Mouse (Mus musculus): ENCODE measurements around the gene Tex52.

The Tex52 gene

GRCm38 (mm10) chr6:128381254-128381653 is 6.0 kb downstream of the Tex52 start:
- DNase-seq = no peak

- DNase-seq = no peak
These were observed 8.5 kb downstream of the Tex52 start for GRCm38 (mm10) chr6:128383752-128384151.

- DNase-seq = no peak
These were observed 9.8 kb downstream of the Tex52 start for GRCm38 (mm10) chr6:128385026-128385425.

- DNase-seq = no peak
These were observed 13.9 kb downstream of the Tex52 start for GRCm38 (mm10) chr6:128389185-128389584.

GRCm38 (mm10) chr6:128390683-128391082 is 15.4 kb downstream of the Tex52 start:
- DNase-seq = no peak

GRCm38 (mm10) chr6:128397574-128398261 is 22.5 kb downstream of the Tex52 start:
- DNase-seq = peak; percentile 80 to 81

GRCm38 (mm10) chr6:128398996-128399395 is 23.7 kb downstream of the Tex52 start, which contains the start of gene Nrip2:
Nrip2 (plus strand) TSS chr6:128399296.
- DNase-seq = no peak

GRCm38 (mm10) chr6:128399421-128400185 is 24.3 kb downstream of the Tex52 start:
- DNase-seq = peak; percentile 20 to 23

GRCm38 (mm10) chr6:128404708-128405107 is 29.5 kb downstream of the Tex52 start:
- no peak for DNase-seq

- peak; percentile 22 to 25 for DNase-seq
These were observed 33.4 kb downstream of the Tex52 start for GRCm38 (mm10) chr6:128408544-128409125.

GRCm38 (mm10) chr6:128410305-128410704 is 35.0 kb downstream of the Tex52 start:
- no peak for DNase-seq

- peak; percentile 52 to 88 for DNase-seq
These were observed 35.9 kb downstream of the Tex52 start for GRCm38 (mm10) chr6:128411115-128411514.

GRCm38 (mm10) chr6:128416169-128416568 is 40.9 kb downstream of the Tex52 start:
- no peak for DNase-seq

- DNase-seq = no peak
These were observed 42.8 kb downstream of the Tex52 start for GRCm38 (mm10) chr6:128418076-128418475.

GRCm38 (mm10) chr6:128421036-128421435 is 45.8 kb downstream of the Tex52 start:
- no peak for DNase-seq

- DNase-seq = no peak
These were observed 46.2 kb downstream of the Tex52 start for GRCm38 (mm10) chr6:128421480-128421879.

- DNase-seq = no peak
These were observed 48.4 kb downstream of the Tex52 start for GRCm38 (mm10) chr6:128423496-128424268.

GRCm38 (mm10) chr6:128424269-128425019 is 49.2 kb downstream of the Tex52 start, which contains the start of gene Itfg2:
Itfg2 (minus strand) TSS chr6:128424931.
- peak; percentile 96 to 97 for DNase-seq

- no peak for DNase-seq
These were observed 49.8 kb downstream of the Tex52 start for GRCm38 (mm10) chr6:128425046-128425445.

GRCm38 (mm10) chr6:128427571-128427970 is 52.3 kb downstream of the Tex52 start:
- no peak for DNase-seq

- DNase-seq = no peak
These were observed 54.0 kb downstream of the Tex52 start for GRCm38 (mm10) chr6:128429300-128429699.

- DNase-seq = no peak
These were observed 54.6 kb downstream of the Tex52 start for GRCm38 (mm10) chr6:128429826-128430225.

All from kidney, adult 8-10 months (tissue).